Mouse (Mus musculus): Measurements from ENCODE around the gene Enthd1. TPM values are rescaled to one million over a fixed set of nuclear protein-coding genes. Genes with fewer than 3 reads are reported as not detected.

Gene Enthd1
- total and polyA plus RNA-seq, 3 experiments, result not detected

- Histone ChIP-seq H3K9ac (ENCODE audit: insufficient read depth, low read depth) (no peak overlapping the region), H3K9me3 (replicated peaks; ENCODE audit: low read length) (no peaks in the 10 kb centered on the region), H3K27me3 (replicated peaks) (no peaks in the 10 kb centered on the region), H3K27ac (ENCODE audit: insufficient read depth, low read depth) (no peak overlapping the region), H3K4me3 (replicated peaks in 1 of 3; ENCODE audit: low read depth in 2 of 3, low read length in 2 of 3, poor library complexity in 1 of 3) (no peak overlapping the region), H3K36me3 (replicated peaks in 1 of 2; ENCODE audit: control insufficient read depth in 1 of 2, insufficient read depth in 1 of 2, low read length in 1 of 2) (no peaks in the 10 kb centered on the region), H3K4me2 (ENCODE audit: insufficient read depth, low read depth, poor library complexity, severe bottlenecking) (peak overlapping the region; percentile 27; the same call in 1 of the 2 replicates), H3K79me2 (replicated peaks; ENCODE audit: control insufficient read depth, extremely low read depth, insufficient read depth, poor library complexity, severe bottlenecking) (no peaks in the 10 kb centered on the region), H3K4me1 (ENCODE audit: control insufficient read depth in 1 of 2, insufficient read depth in 2 of 2) (peaks cover 0 to 10% of the 10 kb centered on the region in 2 experiments; a peak in 2 of 4 replicates)
- in situ Hi-C loops (cut with MboI; ENCODE audit: low pct_ligation_motif_present, low pct_unique_long_range_greater_than_20kb, low sequenced_read_pairs), result no loop called here
- dilution Hi-C loops (cut with MboI; ENCODE audit: extremely low pct_ligation_motif_present, extremely low pct_unique_long_range_greater_than_20kb, low sequenced_read_pairs), result no loop called here
- TF ChIP-seq NRF1 (IDR thresholded peaks at IDR 0.05; ENCODE audit: low read depth, low read length) (peak; percentile 77), MYC (IDR thresholded peaks at IDR 0.05; ENCODE audit: low read depth, low read length) (no peak), POLR2A (IDR thresholded peaks at IDR 0.05; ENCODE audit: low read depth, low read length) (no peak)
- DNase-seq (ENCODE audit: extremely low read depth), result no peak
These were observed 34.7 kb downstream of the Enthd1 start for GRCm38 (mm10) chr15:80529955-80530869.

GRCm38 (mm10) chr15:80521661-80522388 is 43.1 kb downstream of the Enthd1 start:
- in situ Hi-C loops (cut with MboI; ENCODE audit: low pct_ligation_motif_present, low pct_unique_long_range_greater_than_20kb, low sequenced_read_pairs), result no loop called here

DNA sequence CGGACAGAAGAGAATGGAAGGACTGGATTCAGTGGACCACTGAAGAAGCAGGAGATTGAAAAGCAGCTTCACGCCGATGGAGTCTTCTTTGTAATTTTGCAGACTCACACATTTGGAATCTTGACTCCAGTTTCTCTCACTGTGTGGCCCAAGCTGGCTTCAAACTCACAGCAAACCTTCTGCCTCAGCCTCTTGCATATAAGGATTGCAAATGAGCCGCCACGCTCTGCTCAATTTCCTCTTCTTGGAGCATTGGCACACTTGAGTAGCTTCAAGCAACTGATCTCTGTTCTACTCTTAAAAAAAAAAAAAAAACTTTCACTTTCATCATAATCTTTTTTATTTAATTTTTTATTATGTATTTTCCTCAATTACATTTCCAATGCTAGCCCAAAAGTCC is 45.0 kb downstream of the Enthd1 start:
- H3K4me1 ChIP-seq (ENCODE audit: control insufficient read depth in 1 of 2, insufficient read depth in 2 of 2), result peaks cover 0 to 24% of the 10 kb centered on the region in 2 experiments; a peak in 2 of 4 replicates
- no peak overlapping the region for H3K4me3 ChIP-seq (replicated peaks in 1 of 3; ENCODE audit: low read depth in 2 of 3, low read length in 2 of 3, poor library complexity in 1 of 3)
- TF ChIP-seq MYC (IDR thresholded peaks at IDR 0.05; ENCODE audit: low read depth, low read length) (no peak), PAX5 (IDR thresholded peaks at IDR 0.05; ENCODE audit: low read length) (no peak), GABPA (IDR thresholded peaks at IDR 0.05; ENCODE audit: insufficient replicate concordance, low read depth, low read length) (no peak), SIN3A (IDR thresholded peaks at IDR 0.05; ENCODE audit: low read length) (no peak), MAFK (IDR thresholded peaks at IDR 0.05; ENCODE audit: insufficient replicate concordance, low read length) (no peak), NELFE (IDR thresholded peaks at IDR 0.05; ENCODE audit: low read depth, low read length) (no peak), E2F4 (IDR thresholded peaks at IDR 0.05; ENCODE audit: insufficient replicate concordance, low read depth, low read length) (no peak), JUN (IDR thresholded peaks at IDR 0.05; ENCODE audit: insufficient read depth, low read depth, low read length) (no peak), CHD2 (IDR thresholded peaks at IDR 0.05; ENCODE audit: low read length) (no peak), USF1 (IDR thresholded peaks at IDR 0.05; ENCODE audit: low read depth, low read length) (no peak), SMC3 (IDR thresholded peaks at IDR 0.05; ENCODE audit: low read depth, low read length) (no peak), POLR2A (IDR thresholded peaks at IDR 0.05; ENCODE audit: low read depth, low read length) (no peak), RCOR1 (conservative IDR thresholded peaks at IDR 0.05; ENCODE audit: low read depth, low read length) (no peak), ZC3H11A (IDR thresholded peaks at IDR 0.05; ENCODE audit: low read depth, low read length) (no peak), MEF2A (IDR thresholded peaks at IDR 0.05; ENCODE audit: borderline replicate concordance, low read depth, low read length) (no peak), ZNF384 (IDR thresholded peaks at IDR 0.05; ENCODE audit: low read depth, low read length) (no peak)

More at GRCm38 (mm10) chr15:80521661-80522388, 43.1 kb downstream of the Enthd1 start:
- no peak overlapping the region for H3K4me2 ChIP-seq (ENCODE audit: insufficient read depth, low read depth, poor library complexity, severe bottlenecking)
- no peak for DNase-seq (ENCODE audit: extremely low read depth)
- H3K4me1 ChIP-seq (ENCODE audit: control insufficient read depth in 1 of 2, insufficient read depth in 2 of 2), result peaks cover 0 to 24% of the 10 kb centered on the region in 2 experiments; a peak in 2 of 4 replicates
- H3K36me3 ChIP-seq (replicated peaks in 1 of 2; ENCODE audit: control insufficient read depth in 1 of 2, insufficient read depth in 1 of 2, low read length in 1 of 2), result no peaks in the 10 kb centered on the region
- no peak overlapping the region for H3K27ac ChIP-seq (ENCODE audit: insufficient read depth, low read depth)
- no peak for TF ChIP-seq MAFK (IDR thresholded peaks at IDR 0.05; ENCODE audit: insufficient replicate concordance, low read length)
- no peak for TF ChIP-seq CTCF (conservative IDR thresholded peaks at IDR 0.05 in 1 of 2, IDR thresholded peaks at IDR 0.05 in 1 of 2; ENCODE audit: low read depth in 2 of 2, low read length in 2 of 2)
- TF ChIP-seq MEF2A (IDR thresholded peaks at IDR 0.05; ENCODE audit: borderline replicate concordance, low read depth, low read length), result no peak
- TF ChIP-seq CHD2 (IDR thresholded peaks at IDR 0.05; ENCODE audit: low read length), result no peak
- TF ChIP-seq USF2 (conservative IDR thresholded peaks at IDR 0.05; ENCODE audit: low read depth, low read length), result no peak
- TF ChIP-seq MAZ (IDR thresholded peaks at IDR 0.05; ENCODE audit: low read depth, low read length), result no peak
- no peak for TF ChIP-seq KAT2A (IDR thresholded peaks at IDR 0.05; ENCODE audit: insufficient replicate concordance, low read length)
- no peak for TF ChIP-seq ZMIZ1 (IDR thresholded peaks at IDR 0.05; ENCODE audit: low read depth, low read length)
- TF ChIP-seq PAX5 (IDR thresholded peaks at IDR 0.05; ENCODE audit: low read length), result no peak
- no peak for TF ChIP-seq UBTF (IDR thresholded peaks at IDR 0.05; ENCODE audit: low read depth, low read length)
- no peak for TF ChIP-seq JUND (conservative IDR thresholded peaks at IDR 0.05; ENCODE audit: low read depth, low read length)
- TF ChIP-seq NELFE (IDR thresholded peaks at IDR 0.05; ENCODE audit: low read depth, low read length), result no peak
- TF ChIP-seq POLR2AphosphoS2 (IDR thresholded peaks at IDR 0.05; ENCODE audit: low read depth, low read length), result no peak
- TF ChIP-seq USF1 (IDR thresholded peaks at IDR 0.05; ENCODE audit: low read depth, low read length), result no peak
- no peak overlapping the region for H3K4me3 ChIP-seq (replicated peaks in 1 of 3; ENCODE audit: low read depth in 2 of 3, low read length in 2 of 3, poor library complexity in 1 of 3)
- no peak overlapping the region for H3K9ac ChIP-seq (ENCODE audit: insufficient read depth, low read depth)
- no peaks in the 10 kb centered on the region for H3K9me3 ChIP-seq (replicated peaks; ENCODE audit: low read length)
- no peaks in the 10 kb centered on the region for H3K79me2 ChIP-seq (replicated peaks; ENCODE audit: control insufficient read depth, extremely low read depth, insufficient read depth, poor library complexity, severe bottlenecking)
- H3K27me3 ChIP-seq (replicated peaks), result no peaks in the 10 kb centered on the region
- dilution Hi-C loops (cut with MboI; ENCODE audit: extremely low pct_ligation_motif_present, extremely low pct_unique_long_range_greater_than_20kb, low sequenced_read_pairs), result no loop called here

More for the DNA sequence above, 45.0 kb downstream of the Enthd1 start:
- H3K36me3 ChIP-seq (replicated peaks in 1 of 2; ENCODE audit: control insufficient read depth in 1 of 2, insufficient read depth in 1 of 2, low read length in 1 of 2), result no peaks in the 10 kb centered on the region
- dilution Hi-C loops (cut with MboI; ENCODE audit: extremely low pct_ligation_motif_present, extremely low pct_unique_long_range_greater_than_20kb, low sequenced_read_pairs), result no loop called here
- no peak overlapping the region for H3K9ac ChIP-seq (ENCODE audit: insufficient read depth, low read depth)
- no peaks in the 10 kb centered on the region for H3K27me3 ChIP-seq (replicated peaks)
- no peak overlapping the region for H3K4me2 ChIP-seq (ENCODE audit: insufficient read depth, low read depth, poor library complexity, severe bottlenecking)
- H3K27ac ChIP-seq (ENCODE audit: insufficient read depth, low read depth), result no peak overlapping the region
- H3K79me2 ChIP-seq (replicated peaks; ENCODE audit: control insufficient read depth, extremely low read depth, insufficient read depth, poor library complexity, severe bottlenecking), result no peaks in the 10 kb centered on the region
- no peaks in the 10 kb centered on the region for H3K9me3 ChIP-seq (replicated peaks; ENCODE audit: low read length)
- in situ Hi-C loops (cut with MboI; ENCODE audit: low pct_ligation_motif_present, low pct_unique_long_range_greater_than_20kb, low sequenced_read_pairs), result no loop called here
- DNase-seq (ENCODE audit: extremely low read depth), result no peak

Measured in CH12.LX (cell line).